Mouse (Mus musculus): ENCODE results near the gene Pcf11. TPM values are rescaled to one million over a fixed set of nuclear protein-coding genes. Genes with fewer than 3 reads are reported as not detected.
A peak's percentile ranks its signal among the peaks of the same experiment; 100 is the strongest.

Pcf11 gene
- polyA plus RNA-seq, 1 experiment from 2014 or later = 19.2 TPM

DNA sequence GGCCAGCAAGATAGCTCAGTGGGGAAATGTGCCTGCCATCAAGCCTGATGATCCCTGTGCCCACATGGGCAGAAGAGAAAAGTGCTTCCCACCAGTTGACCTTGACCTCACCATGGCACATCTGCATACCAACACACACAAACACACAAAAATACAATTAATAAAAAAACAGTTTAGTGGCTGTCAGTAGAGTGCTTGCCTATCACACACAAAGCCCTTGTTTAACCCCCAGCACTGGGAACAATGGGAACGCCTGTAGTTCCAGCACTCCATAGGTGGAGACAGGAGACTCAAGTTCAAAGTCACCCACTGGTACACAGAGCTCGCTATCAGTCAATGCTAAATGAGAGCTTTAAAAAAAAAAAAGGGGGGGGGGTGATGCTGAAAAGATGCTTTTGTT is 13.3 kb downstream of the Pcf11 start:
- H3K4me1 ChIP-seq (replicated peaks; ENCODE audit: control insufficient read depth, insufficient read depth, low read length) = no peaks in the 10 kb centered on the region
- ATAC-seq (replicated peaks; ENCODE audit: low FRiP score) (no peak), DNase-seq (ENCODE audit: low spot score) (no peak)
- no peak overlapping the region for H3K4me3 ChIP-seq (ENCODE audit: low read depth, low read length)
- no peak overlapping the region for H3K4me2 ChIP-seq
- peaks cover 45% of the 10 kb centered on the region for H3K36me3 ChIP-seq (ENCODE audit: control insufficient read depth, insufficient read depth, low read length)
- WGBS = 86% methylated on average over 2 of the region's 2 CpGs
- no peak overlapping the region for H3K27ac ChIP-seq (ENCODE audit: low read depth, low read length)
- no peaks in the 10 kb centered on the region for H3K9me3 ChIP-seq (ENCODE audit: control insufficient read depth, low read length)
- no peaks in the 10 kb centered on the region for H3K27me3 ChIP-seq (replicated peaks; ENCODE audit: control insufficient read depth, insufficient read depth, low read length)
- no peak overlapping the region for H3K9ac ChIP-seq (ENCODE audit: low read depth, low read length)

DNA sequence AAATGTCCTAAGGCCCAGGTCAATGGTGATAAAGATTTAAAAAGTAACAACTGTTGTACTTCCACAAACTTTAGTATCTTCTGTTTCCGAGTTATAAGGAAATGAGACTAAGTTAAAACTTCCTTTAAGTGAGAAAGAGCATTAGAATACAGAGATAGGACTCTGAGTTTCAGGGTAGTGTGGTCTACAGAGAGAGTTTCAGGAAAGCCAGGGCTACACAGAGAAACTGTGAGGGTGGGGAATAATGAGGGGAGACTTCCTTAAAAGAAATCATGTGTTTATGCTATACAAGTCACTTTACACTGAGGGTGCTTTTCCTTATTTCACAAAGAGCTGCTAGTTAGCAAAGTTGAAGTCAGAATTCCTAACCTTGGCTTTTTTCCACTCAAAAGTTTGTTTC is 16.4 kb downstream of the Pcf11 start:
- H3K27me3 ChIP-seq (replicated peaks; ENCODE audit: control insufficient read depth, insufficient read depth, low read length) = no peaks in the 10 kb centered on the region
- H3K9ac ChIP-seq (ENCODE audit: low read depth, low read length) = no peak overlapping the region
- no peak for DNase-seq (ENCODE audit: low spot score)
- H3K4me3 ChIP-seq (ENCODE audit: low read depth, low read length) = no peak overlapping the region
- H3K9me3 ChIP-seq (ENCODE audit: control insufficient read depth, low read length) = no peaks in the 10 kb centered on the region
- H3K4me1 ChIP-seq (replicated peaks; ENCODE audit: control insufficient read depth, insufficient read depth, low read length) = no peaks in the 10 kb centered on the region
- no peak overlapping the region for H3K27ac ChIP-seq (ENCODE audit: low read depth, low read length)
- peaks cover 29% of the 10 kb centered on the region for H3K36me3 ChIP-seq (ENCODE audit: control insufficient read depth, insufficient read depth, low read length)
- 87% methylated on average over 1 of the region's 1 CpGs for WGBS
- no peak overlapping the region for H3K4me2 ChIP-seq
- ATAC-seq (replicated peaks; ENCODE audit: low FRiP score) = no peak

- WGBS = 86% methylated on average over 7 of the region's 7 CpGs
- no peak for DNase-seq (ENCODE audit: low spot score)
- Histone ChIP-seq H3K36me3 (ENCODE audit: control insufficient read depth, insufficient read depth, low read length) (peaks cover 16% of the 10 kb centered on the region), H3K4me2 (no peak overlapping the region), H3K4me3 (ENCODE audit: low read depth, low read length) (no peak overlapping the region), H3K27ac (ENCODE audit: low read depth, low read length) (no peak overlapping the region), H3K27me3 (replicated peaks; ENCODE audit: control insufficient read depth, insufficient read depth, low read length) (no peaks in the 10 kb centered on the region), H3K4me1 (replicated peaks; ENCODE audit: control insufficient read depth, insufficient read depth, low read length) (no peaks in the 10 kb centered on the region), H3K9ac (ENCODE audit: low read depth, low read length) (no peak overlapping the region), H3K9me3 (ENCODE audit: control insufficient read depth, low read length) (no peaks in the 10 kb centered on the region)
- ATAC-seq (replicated peaks; ENCODE audit: low FRiP score) = no peak
Measured at GRCm38 (mm10) chr7:92647790-92648189, 21.9 kb downstream of the Pcf11 start.

DNA sequence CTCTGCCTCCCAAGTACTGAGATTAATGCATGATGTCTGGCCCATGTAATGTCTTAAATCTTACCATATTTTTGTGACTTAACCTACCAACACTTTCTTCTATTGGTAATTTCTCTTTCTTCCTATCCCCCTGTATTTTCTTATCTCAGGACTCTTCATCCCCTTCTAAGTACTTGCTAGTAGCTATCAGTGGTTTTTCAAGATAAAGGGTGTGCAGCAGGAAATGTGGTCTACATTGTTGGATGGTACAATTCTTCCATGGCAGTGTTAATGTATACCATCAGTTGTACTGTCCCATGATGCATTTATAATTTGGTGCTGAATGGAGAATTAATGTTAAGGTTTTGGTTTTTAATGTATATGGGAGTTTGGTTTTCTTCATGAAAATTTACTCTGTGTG is 27.4 kb downstream of the Pcf11 start:
- H3K36me3 ChIP-seq (ENCODE audit: control insufficient read depth, insufficient read depth, low read length) = peaks cover 14% of the 10 kb centered on the region
- ATAC-seq (replicated peaks; ENCODE audit: low FRiP score) = no peak

DNA sequence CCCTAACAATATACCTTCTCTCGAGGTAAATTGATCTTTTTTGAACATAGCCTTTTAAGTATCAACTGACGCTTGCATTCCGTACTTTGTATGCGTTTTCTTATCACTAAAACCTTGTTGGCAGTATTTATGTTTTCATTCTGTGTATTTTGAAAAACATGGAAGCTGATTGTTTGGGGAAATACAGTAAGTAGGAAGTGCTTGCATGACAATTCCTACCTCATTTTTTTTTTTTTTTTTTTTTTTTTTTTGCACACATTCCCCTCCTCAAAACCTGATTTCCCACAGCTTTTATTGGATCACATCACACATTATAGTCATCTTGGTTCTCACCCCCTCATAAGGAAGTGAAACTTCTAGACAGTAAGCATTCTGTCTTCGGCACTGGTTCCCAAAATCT is 31.7 kb downstream of the Pcf11 start:
- no peaks in the 10 kb centered on the region for H3K9me3 ChIP-seq (ENCODE audit: control insufficient read depth, low read length)
- H3K36me3 ChIP-seq (ENCODE audit: control insufficient read depth, insufficient read depth, low read length) = peaks cover 2% of the 10 kb centered on the region; the same call in 1 of the 2 replicates
- peaks cover 4% of the 10 kb centered on the region; the same call in 1 of the 2 replicates for H3K4me1 ChIP-seq (replicated peaks; ENCODE audit: control insufficient read depth, insufficient read depth, low read length)
- DNase-seq (ENCODE audit: low spot score) (no peak), ATAC-seq (replicated peaks; ENCODE audit: low FRiP score) (no peak)
- H3K4me3 ChIP-seq (ENCODE audit: low read depth, low read length) = peak overlapping the region; percentile 86
- peak overlapping the region; percentile 79 for H3K9ac ChIP-seq (ENCODE audit: low read depth, low read length)
- WGBS = 84% methylated on average over 5 of the region's 5 CpGs
- H3K27ac ChIP-seq (ENCODE audit: low read depth, low read length) = no peak overlapping the region
- peak overlapping the region; percentile 98 for H3K4me2 ChIP-seq
- H3K27me3 ChIP-seq (replicated peaks; ENCODE audit: control insufficient read depth, insufficient read depth, low read length) = peaks cover 4% of the 10 kb centered on the region

More for the DNA sequence above, 27.4 kb downstream of the Pcf11 start:
- Histone ChIP-seq H3K4me3 (ENCODE audit: low read depth, low read length) (no peak overlapping the region), H3K27ac (ENCODE audit: low read depth, low read length) (no peak overlapping the region), H3K27me3 (replicated peaks; ENCODE audit: control insufficient read depth, insufficient read depth, low read length) (no peaks in the 10 kb centered on the region), H3K4me2 (no peak overlapping the region), H3K9ac (ENCODE audit: low read depth, low read length) (no peak overlapping the region), H3K9me3 (ENCODE audit: control insufficient read depth, low read length) (no peaks in the 10 kb centered on the region), H3K4me1 (replicated peaks; ENCODE audit: control insufficient read depth, insufficient read depth, low read length) (peaks cover 4% of the 10 kb centered on the region; the same call in 1 of the 2 replicates)
- DNase-seq (ENCODE audit: low spot score) = no peak

- peak within 1 kb of the TSS; percentile 79 for H3K9ac ChIP-seq (ENCODE audit: low read depth, low read length)
- no peaks in the 10 kb centered on the region; the same call in 1 of the 2 replicates for H3K4me1 ChIP-seq (replicated peaks; ENCODE audit: control insufficient read depth, insufficient read depth, low read length)
- peak within 1 kb of the TSS; percentile 75; the same call in 1 of the 2 replicates for H3K27ac ChIP-seq (ENCODE audit: low read depth, low read length)
- WGBS = under 1% methylated on average over 44 of the region's 44 CpGs
- H3K4me2 ChIP-seq = peak within 1 kb of the TSS; percentile 98
- H3K4me3 ChIP-seq (ENCODE audit: low read depth, low read length) = peak within 1 kb of the TSS; percentile 86
- no peaks in the 10 kb centered on the region for H3K9me3 ChIP-seq (ENCODE audit: control insufficient read depth, low read length)
- H3K27me3 ChIP-seq (replicated peaks; ENCODE audit: control insufficient read depth, insufficient read depth, low read length) = peaks cover 4% of the 10 kb centered on the region
- peak; percentile 87 for DNase-seq (ENCODE audit: low spot score)
- H3K36me3 ChIP-seq (ENCODE audit: control insufficient read depth, insufficient read depth, low read length) = peaks cover 2% of the 10 kb centered on the region; the same call in 1 of the 2 replicates
- ATAC-seq (replicated peaks; ENCODE audit: low FRiP score) = peak; percentile 96
Measured at GRCm38 (mm10) chr7:92637021-92637625, 32.6 kb downstream of the Pcf11 start, which contains the start of gene Ankrd42. Ankrd42 (minus strand) TSS chr7:92637142.

GRCm38 (mm10) chr7:92636295-92637011 is 33.3 kb downstream of the Pcf11 start:
- peaks cover 4% of the 10 kb centered on the region for H3K27me3 ChIP-seq (replicated peaks; ENCODE audit: control insufficient read depth, insufficient read depth, low read length)
- no peak overlapping the region for H3K27ac ChIP-seq (ENCODE audit: low read depth, low read length)
- no peaks in the 10 kb centered on the region; the same call in 1 of the 2 replicates for H3K4me1 ChIP-seq (replicated peaks; ENCODE audit: control insufficient read depth, insufficient read depth, low read length)
- H3K9me3 ChIP-seq (ENCODE audit: control insufficient read depth, low read length) = no peaks in the 10 kb centered on the region
- H3K4me2 ChIP-seq = peak overlapping the region; percentile 98
- peaks cover 2% of the 10 kb centered on the region; the same call in 1 of the 2 replicates for H3K36me3 ChIP-seq (ENCODE audit: control insufficient read depth, insufficient read depth, low read length)
- H3K4me3 ChIP-seq (ENCODE audit: low read depth, low read length) = peak overlapping the region; percentile 86
- peak overlapping the region; percentile 79 for H3K9ac ChIP-seq (ENCODE audit: low read depth, low read length)
- WGBS = 3% methylated on average over 49 of the region's 49 CpGs
- no peak for DNase-seq (ENCODE audit: low spot score)
- ATAC-seq (replicated peaks; ENCODE audit: low FRiP score) = peak; percentile 56

DNA sequence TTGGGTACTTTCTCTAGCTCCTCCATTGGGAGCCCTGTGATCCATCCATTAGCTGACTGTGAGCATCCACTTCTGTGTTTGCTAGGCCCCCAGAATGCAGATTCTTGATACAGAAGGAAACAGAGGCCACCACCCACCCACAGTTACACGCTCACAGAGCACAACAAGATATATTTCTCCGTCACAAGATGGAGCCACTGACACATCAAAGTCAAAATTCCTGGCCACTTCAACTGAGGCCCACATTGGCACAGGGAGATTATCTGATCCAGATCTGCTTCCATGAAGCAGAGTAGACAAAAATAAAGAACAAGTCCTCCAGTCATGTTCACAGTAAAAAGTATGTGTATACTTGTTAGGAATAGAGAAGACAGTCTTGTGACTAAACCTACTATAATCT is 39.6 kb downstream of the Pcf11 start:
- Histone ChIP-seq H3K4me3 (ENCODE audit: low read depth, low read length) (no peak overlapping the region), H3K9ac (ENCODE audit: low read depth, low read length) (no peak overlapping the region), H3K27me3 (replicated peaks; ENCODE audit: control insufficient read depth, insufficient read depth, low read length) (no peaks in the 10 kb centered on the region), H3K36me3 (ENCODE audit: control insufficient read depth, insufficient read depth, low read length) (no peaks in the 10 kb centered on the region), H3K9me3 (ENCODE audit: control insufficient read depth, low read length) (no peaks in the 10 kb centered on the region), H3K4me1 (replicated peaks; ENCODE audit: control insufficient read depth, insufficient read depth, low read length) (no peaks in the 10 kb centered on the region), H3K4me2 (no peak overlapping the region), H3K27ac (ENCODE audit: low read depth, low read length) (no peak overlapping the region)
- no peak for ATAC-seq (replicated peaks; ENCODE audit: low FRiP score)
- DNase-seq (ENCODE audit: low spot score) = no peak
- WGBS = 53% methylated on average over 2 of the region's 2 CpGs

Measured in liver, embryonic 11.5 days (tissue).